Mouse (Mus musculus): Measurements from ENCODE around the gene Gm31571.
"Not testable (repeated sequence)": the region's sequence is repeated elsewhere in the genome, so short reads cannot be mapped to it uniquely, and the experiment has no call there.

Gm31571 gene

GRCm38 (mm10) chrY:22051253-22051652, at the start of gene Gm31571:
Gene Gm31571, minus strand, starts transcription at chrY:22051353.
- DNase-seq: not testable (repeated sequence)

Data from kidney, adult 9 months (tissue).